Mouse (Mus musculus) heart, adult 2 months (tissue): ENCODE measurements around the gene A430078G23Rik.

Source experiments
- CTCF ChIP-seq: fragments of 200-600 bp; IDR thresholded peaks from 2 replicates; pipeline ENCODE4 v1.8.1; 2022; ENCODE audit warnings: antibody characterized with exemption, mild to moderate bottlenecking, moderate library complexity
- POLR2A ChIP-seq: fragments of 200-500 bp; IDR thresholded peaks from 2 replicates; pipeline ENCODE4 v1.6.1; 2011; ENCODE audit warnings: mild to moderate bottlenecking, low read depth, low read length, control low read depth; ENCODE audit not compliant: insufficient read depth

DNA sequence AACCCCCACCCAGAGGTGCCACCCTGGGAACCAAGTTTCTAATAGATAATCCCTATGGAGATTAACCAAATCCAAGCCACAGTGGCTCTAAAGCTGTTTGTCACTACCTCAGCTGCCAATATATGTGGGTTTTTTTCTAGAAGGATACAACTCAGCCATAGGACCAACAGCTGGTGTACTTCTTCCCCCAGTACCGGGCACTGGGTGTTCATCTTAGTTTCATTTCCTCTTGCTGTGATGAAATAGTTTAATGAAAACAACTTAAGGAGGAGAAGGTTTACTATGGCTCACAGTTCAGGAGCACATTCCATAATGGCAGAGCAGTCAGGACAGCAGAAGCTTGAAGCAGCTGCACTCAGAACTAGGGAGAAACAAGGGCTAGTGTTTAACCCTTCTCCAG lies 14.9 kb downstream of the A430078G23Rik start:
- no peak for TF ChIP-seq CTCF
- no peak for TF ChIP-seq POLR2A
